Mouse (Mus musculus): ENCODE results near the gene Nle1.

Gene Nle1

GRCm38 (mm10) chr11:82914711-82915352, 6.6 kb upstream of the Nle1 start:
- peak; percentile 80 for DNase-seq (ENCODE audit: low read depth, low spot score)

- DNase-seq (ENCODE audit: low read depth, low spot score) = no peak
Observed at GRCm38 (mm10) chr11:82910679-82911389, 2.6 kb upstream of the Nle1 start.

- no peak for DNase-seq (ENCODE audit: low read depth, low spot score)
Observed at GRCm38 (mm10) chr11:82910250-82910649, 2.0 kb upstream of the Nle1 start, which contains the start of gene Unc45b. Gene Unc45b, plus strand, starts transcription at chr11:82910550.

GRCm38 (mm10) chr11:82908608-82908989, 388 bp upstream of the Nle1 start:
- peak; percentile 22 for DNase-seq (ENCODE audit: low read depth, low spot score)

- DNase-seq (ENCODE audit: low read depth, low spot score) = peak; percentile 68
Observed at GRCm38 (mm10) chr11:82905816-82906215, 2.4 kb downstream of the Nle1 start.

GRCm38 (mm10) chr11:82904952-82905351, 3.3 kb downstream of the Nle1 start:
- peak; percentile 26 for DNase-seq (ENCODE audit: low read depth, low spot score)

- no peak for DNase-seq (ENCODE audit: low read depth, low spot score)
Observed at GRCm38 (mm10) chr11:82901606-82902310, 6.5 kb downstream of the Nle1 start.

- no peak for DNase-seq (ENCODE audit: low read depth, low spot score)
Observed at GRCm38 (mm10) chr11:82899720-82900119, 8.5 kb downstream of the Nle1 start.

GRCm38 (mm10) chr11:82897478-82897877, 10.7 kb downstream of the Nle1 start:
- no peak for DNase-seq (ENCODE audit: low read depth, low spot score)

GRCm38 (mm10) chr11:82891936-82892335, 16.3 kb downstream of the Nle1 start, which contains the start of gene Fndc8:
Gene Fndc8, plus strand, starts transcription at chr11:82892124.
- no peak for DNase-seq (ENCODE audit: low read depth, low spot score)

- DNase-seq (ENCODE audit: low read depth, low spot score) = peak; percentile 94
Observed at GRCm38 (mm10) chr11:82890342-82890762, 17.9 kb downstream of the Nle1 start, which contains the start of gene Rad51d. Gene Rad51d, minus strand, starts transcription at chr11:82890614.

- peak; percentile 42 for DNase-seq (ENCODE audit: low read depth, low spot score)
Observed at GRCm38 (mm10) chr11:82889524-82890341, 18.5 kb downstream of the Nle1 start.

- DNase-seq (ENCODE audit: low read depth, low spot score) = no peak
Observed at GRCm38 (mm10) chr11:82888491-82888946, 19.7 kb downstream of the Nle1 start.

- DNase-seq (ENCODE audit: low read depth, low spot score) = peak; percentile 54
Observed at GRCm38 (mm10) chr11:82886559-82886958, 21.7 kb downstream of the Nle1 start.

GRCm38 (mm10) chr11:82883180-82883579, 25.0 kb downstream of the Nle1 start:
- peak; percentile 62 for DNase-seq (ENCODE audit: low read depth, low spot score)

GRCm38 (mm10) chr11:82877726-82878344, 30.4 kb downstream of the Nle1 start:
- DNase-seq (ENCODE audit: low read depth, low spot score) = no peak

- DNase-seq (ENCODE audit: low read depth, low spot score) = peak; percentile 91
Observed at GRCm38 (mm10) chr11:82875631-82876030, 32.6 kb downstream of the Nle1 start.

GRCm38 (mm10) chr11:82874924-82875323, 33.3 kb downstream of the Nle1 start:
- no peak for DNase-seq (ENCODE audit: low read depth, low spot score)

GRCm38 (mm10) chr11:82871031-82871446, 37.2 kb downstream of the Nle1 start, which contains the start of gene Rffl:
Gene Rffl, minus strand, starts transcription at chr11:82871210.
- peak; percentile 93 for DNase-seq (ENCODE audit: low read depth, low spot score)

- DNase-seq (ENCODE audit: low read depth, low spot score) = peak; percentile 89
Observed at GRCm38 (mm10) chr11:82870173-82871030, 37.8 kb downstream of the Nle1 start.

Measured in R1 (cell line).